Mouse (Mus musculus) stomach, postnatal 0 days (tissue): ENCODE measurements around the gene Cldn20.

Source experiments
- CTCF ChIP-seq: IDR thresholded peaks from 2 replicates; pipeline ENCODE4 v1.5.1; 2016; ENCODE audit warnings: antibody characterized with exemption, low read depth, mild to moderate bottlenecking, moderate library complexity
- EP300 ChIP-seq: optimal IDR thresholded peaks from 2 replicates; pipeline ENCODE3; 2016; ENCODE audit warnings: antibody characterized with exemption

DNA sequence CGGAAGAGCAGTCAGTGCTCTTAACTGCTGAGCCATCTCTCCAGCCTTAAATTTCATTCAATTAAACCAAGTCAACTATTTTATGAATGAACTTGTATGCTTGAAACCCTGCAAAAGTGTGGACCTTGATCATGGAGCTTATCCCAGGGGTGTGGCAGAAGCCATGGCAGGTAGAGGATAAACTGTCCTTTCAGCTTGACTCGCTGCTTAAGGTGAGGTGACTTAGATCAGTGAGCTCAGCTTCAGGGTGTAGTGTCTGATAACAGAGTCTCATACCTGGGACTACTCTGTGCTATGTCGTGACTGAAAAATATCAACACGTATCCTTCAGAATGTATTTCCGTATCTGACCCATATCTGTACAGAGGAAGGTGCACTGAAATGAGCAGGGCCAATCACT is 12.0 kb upstream of the Cldn20 start:
- TF ChIP-seq CTCF (no peak), EP300 (no peak)
